10 mouse cellular contexts compared by ENCODE assay signal in genomic region chr2:84454551-84455235, GRCm38 (mm10). TPM values are rescaled to one million over a fixed set of nuclear protein-coding genes. Genes with fewer than 3 reads are reported as not detected.
DNase-seq lines count a peak whose midpoint lies in the region; ATAC-seq and TF ChIP-seq lines count a peak whose summit lies in the region.
"Had no signal": no experiment of that assay in that cellular context is flagged by ENCODE, and none has a peak within 500 bp of the region (broad histone marks: within the 10 kb centered on the region; RNA-seq: fewer than 3 reads in every experiment).

No protein-coding gene starts in this region.

- peaks cover 31% of the 10 kb centered on the region for H3K36me3 ChIP-seq in heart, embryonic 14.5 days (ENCODE audit: control insufficient read depth, insufficient read depth, low read length)
- H3K36me3 ChIP-seq in stomach, embryonic 16.5 days (ENCODE audit: control insufficient read depth, insufficient read depth, low read length) = no peaks in the 10 kb centered on the region
- H3K36me3 ChIP-seq in stomach, postnatal 0 days (ENCODE audit: control insufficient read depth, insufficient read depth, low read length) = no peaks in the 10 kb centered on the region
- no peaks in the 10 kb centered on the region for H3K36me3 ChIP-seq in intestine, embryonic 16.5 days (ENCODE audit: control insufficient read depth, insufficient read depth, low read length)
- H3K36me3 ChIP-seq: stomach, embryonic 15.5 days had no signal

- peak overlapping the region; percentile 1 to 14; a peak in 2 of 4 replicates for H3K27ac ChIP-seq in heart, embryonic 14.5 days (replicated peaks in 1 of 2; ENCODE audit: control insufficient read depth in 1 of 2, insufficient read depth in 1 of 2, low read depth in 2 of 2, low read length in 2 of 2)
- no peak overlapping the region for H3K27ac ChIP-seq in stomach, embryonic 16.5 days (ENCODE audit: low read length)
- no peak overlapping the region for H3K27ac ChIP-seq in stomach, postnatal 0 days (replicated peaks)
- H3K27ac ChIP-seq in intestine, embryonic 16.5 days (ENCODE audit: low read length) = no peak overlapping the region
- H3K27ac ChIP-seq in gastrocnemius, adult 2 months = no peak overlapping the region
- H3K27ac ChIP-seq: stomach, embryonic 15.5 days had no signal

- H3K4me1 ChIP-seq in heart, embryonic 14.5 days (ENCODE audit: control insufficient read depth in 2 of 2, insufficient read depth in 2 of 2, low read length in 2 of 2) = peaks cover 0 to 11% of the 10 kb centered on the region in 2 experiments; a peak in 2 of 4 replicates
- no peaks in the 10 kb centered on the region for H3K4me1 ChIP-seq in stomach, embryonic 16.5 days (ENCODE audit: control insufficient read depth, insufficient read depth, low read length)
- H3K4me1 ChIP-seq in stomach, postnatal 0 days (replicated peaks; ENCODE audit: control insufficient read depth, insufficient read depth) = no peaks in the 10 kb centered on the region
- no peaks in the 10 kb centered on the region for H3K4me1 ChIP-seq in intestine, embryonic 16.5 days (ENCODE audit: control insufficient read depth, insufficient read depth, low read length)
- H3K4me1 ChIP-seq: stomach, embryonic 15.5 days had no signal

- no peak overlapping the region for H3K9ac ChIP-seq in heart, embryonic 14.5 days (ENCODE audit: low read length)
- peak overlapping the region; percentile 36; the same call in 1 of the 2 replicates for H3K9ac ChIP-seq in stomach, embryonic 16.5 days (ENCODE audit: low read length)
- H3K9ac ChIP-seq in stomach, postnatal 0 days (ENCODE audit: low read length) = no peak overlapping the region
- H3K9ac ChIP-seq in intestine, embryonic 16.5 days (ENCODE audit: low read depth, low read length) = no peak overlapping the region
- H3K9ac ChIP-seq: stomach, embryonic 15.5 days had no signal

- DNase-seq in heart, adult 11 months = no peak
- no peak for DNase-seq in stomach, postnatal 0 days (ENCODE audit: low spot score)
- no peak for DNase-seq in gastrocnemius, adult 2 months
- DNase-seq in right cerebral cortex, postnatal 4 days = no peak
- DNase-seq in left cerebral cortex, postnatal 4 days = no peak

- H3K9me3 ChIP-seq in heart, embryonic 14.5 days (ENCODE audit: control insufficient read depth, low read length) = no peaks in the 10 kb centered on the region
- H3K9me3 ChIP-seq in stomach, embryonic 16.5 days (replicated peaks; ENCODE audit: control insufficient read depth, low read length) = no peaks in the 10 kb centered on the region
- no peaks in the 10 kb centered on the region for H3K9me3 ChIP-seq in stomach, postnatal 0 days (ENCODE audit: control insufficient read depth, low read length)
- H3K9me3 ChIP-seq in intestine, embryonic 16.5 days (ENCODE audit: control insufficient read depth, low read length) = no peaks in the 10 kb centered on the region
- H3K9me3 ChIP-seq: G1E; stomach, embryonic 15.5 days had no signal

- intact Hi-C loops in gastrocnemius, adult 2 months (cut with DNase I) = loop anchor here (2.0 to 5.0 kb wide), 4 partner anchors 24 to 438 kb away; partner anchors contain the start of gene Ube2l6
- intact Hi-C loops in left cerebral cortex, postnatal 4 days (cut with DNase I) = loop anchor here (5.0 kb wide), 1 partner anchor 208 kb away; no protein-coding TSS in a partner anchor

- ATAC-seq in heart, embryonic 14.5 days (ENCODE audit: insufficient number of reproducible peaks, insufficient read depth, low FRiP score, low read depth) = 0 out of 2 replicates have a peak, but pooled peaks have one; percentile 12
- no peak for ATAC-seq in stomach, embryonic 16.5 days (ENCODE audit: insufficient read depth, low FRiP score)
- no peak for ATAC-seq in stomach, postnatal 0 days (ENCODE audit: low FRiP score, low TSS enrichment)
- peak; percentile 45; the same call in 1 of the 2 replicates for ATAC-seq in intestine, embryonic 16.5 days

- 49% methylated on average over 10 of the region's 10 CpGs for WGBS in heart, embryonic 14.5 days
- 56% methylated on average over 10 of the region's 10 CpGs for WGBS in stomach, embryonic 16.5 days
- 57% methylated on average over 10 of the region's 10 CpGs for WGBS in stomach, postnatal 0 days
- WGBS in intestine, embryonic 16.5 days = 61% methylated on average over 10 of the region's 10 CpGs

- 0 out of 2 replicates have a peak overlapping the region, but pooled peaks have one; percentile 4 for H3K4me2 ChIP-seq in heart, embryonic 14.5 days (ENCODE audit: low read length)
- no peak overlapping the region for H3K4me2 ChIP-seq in stomach, embryonic 16.5 days (ENCODE audit: low read depth, low read length)
- H3K4me2 ChIP-seq in stomach, postnatal 0 days (replicated peaks; ENCODE audit: low read depth) = no peak overlapping the region
- no peak overlapping the region for H3K4me2 ChIP-seq in intestine, embryonic 16.5 days (ENCODE audit: low read depth, low read length)
- H3K4me2 ChIP-seq: stomach, embryonic 15.5 days had no signal

- no peak for TF ChIP-seq CTCF in stomach, postnatal 0 days (IDR thresholded peaks at IDR 0.05; ENCODE audit: low read depth)
- TF ChIP-seq CTCF in gastrocnemius, adult 2 months (IDR thresholded peaks at IDR 0.05) = no peak

- no peaks in the 10 kb centered on the region for H3K27me3 ChIP-seq in heart, embryonic 14.5 days (ENCODE audit: control insufficient read depth, insufficient read depth, low read length)
- H3K27me3 ChIP-seq in stomach, embryonic 16.5 days (ENCODE audit: control insufficient read depth, insufficient read depth, low read length) = no peaks in the 10 kb centered on the region
- no peaks in the 10 kb centered on the region for H3K27me3 ChIP-seq in stomach, postnatal 0 days (ENCODE audit: control insufficient read depth, insufficient read depth, low read length)
- no peaks in the 10 kb centered on the region for H3K27me3 ChIP-seq in intestine, embryonic 16.5 days (replicated peaks; ENCODE audit: control insufficient read depth, insufficient read depth, low read length)
- H3K27me3 ChIP-seq: stomach, embryonic 15.5 days had no signal

- H3K4me3 ChIP-seq in heart, embryonic 14.5 days (ENCODE audit: control insufficient read depth in 1 of 2, insufficient read depth in 1 of 2, low read depth in 1 of 2, low read length in 2 of 2) = no peak overlapping the region
- H3K4me3 ChIP-seq in stomach, embryonic 16.5 days (replicated peaks; ENCODE audit: low read length) = no peak overlapping the region
- no peak overlapping the region for H3K4me3 ChIP-seq in stomach, postnatal 0 days (ENCODE audit: low read depth, low read length)
- H3K4me3 ChIP-seq in intestine, embryonic 16.5 days (ENCODE audit: low read length) = no peak overlapping the region
- no peak overlapping the region for H3K4me3 ChIP-seq in gastrocnemius, adult 2 months
- H3K4me3 ChIP-seq: stomach, embryonic 15.5 days had no signal

- no peak for TF ChIP-seq EP300 in stomach, postnatal 0 days (optimal IDR thresholded peaks at IDR 0.05)

RNA-seq across cellular contexts. Expression of gene Tfpi, which starts 21.9 kb away (rescaled TPM):
- polyA plus RNA-seq in heart, embryonic 14.5 days (2014; fragmentation: Nextera tagmentation; extraction: Ambion mirVana) = 87.0 and 90.8 TPM in 2 replicates
- 41.2 and 46.3 TPM in 2 replicates for polyA plus RNA-seq in stomach, embryonic 16.5 days (2015; fragmentation: Nextera tagmentation; extraction: Ambion mirVana)
- 22.8 and 23.4 TPM in 2 replicates for polyA plus RNA-seq in stomach, postnatal 0 days (2015; fragmentation: Nextera tagmentation; extraction: Ambion mirVana)
- 36.5 and 39.3 TPM in 2 replicates for polyA plus RNA-seq in intestine, embryonic 16.5 days (2015; fragmentation: Nextera tagmentation; extraction: Ambion mirVana)
- total RNA-seq in gastrocnemius, adult 2 months (2021) = 1 to 10 TPM; 2.1 to 2.2 TPM
- 10 to 100 TPM in 1 of 2 experiments, 1 to 10 TPM in 1; 9.3 to 10.3 TPM for total RNA-seq in left cerebral cortex, postnatal 4 days (2021)

RNA-seq across cellular contexts. Expression of gene Calcrl, which starts 29.5 kb away (rescaled TPM):
- 44.6 and 55.3 TPM in 2 replicates for polyA plus RNA-seq in heart, embryonic 14.5 days (2014; fragmentation: Nextera tagmentation; extraction: Ambion mirVana)
- 45.9 and 47.0 TPM in 2 replicates for polyA plus RNA-seq in stomach, embryonic 16.5 days (2015; fragmentation: Nextera tagmentation; extraction: Ambion mirVana)
- 18.1 and 18.2 TPM in 2 replicates for polyA plus RNA-seq in stomach, postnatal 0 days (2015; fragmentation: Nextera tagmentation; extraction: Ambion mirVana)
- polyA plus RNA-seq in intestine, embryonic 16.5 days (2015; fragmentation: Nextera tagmentation; extraction: Ambion mirVana) = 22.7 and 22.9 TPM in 2 replicates
- total RNA-seq in gastrocnemius, adult 2 months (2021) = 10 to 100 TPM; 10.9 to 16.2 TPM
- total RNA-seq in left cerebral cortex, postnatal 4 days (2021) = 1 to 10 TPM; 5.7 to 7.5 TPM

Comparison
In these comparisons a context has a peak if more than half of its experiments do, and no peak if none do; other contexts are left out.
1. ATAC-seq: peak in heart, embryonic 14.5 days (single experiment) and intestine, embryonic 16.5 days (single experiment); none in stomach, embryonic 16.5 days (single experiment) and stomach, postnatal 0 days (single experiment).
2. H3K27ac ChIP-seq: peak in heart, embryonic 14.5 days (2 of 2); none in stomach, embryonic 16.5 days (single experiment), stomach, postnatal 0 days (single experiment), intestine, embryonic 16.5 days (single experiment) and gastrocnemius, adult 2 months (single experiment).